Mouse (Mus musculus) thymus, postnatal 0 days (tissue): Measurements from ENCODE around the gene Adra1b. TPM values are rescaled to one million over a fixed set of nuclear protein-coding genes. Genes with fewer than 3 reads are reported as not detected.

Experiments
- DNase-seq: peaks from one replicate; pipeline ENCODE4 v3.0.0-alpha.2; 2015; ENCODE audit warnings: low spot score
- polyA plus RNA-seq: library from polyadenylated mRNA; unstranded; fragments of >200 nt; fragmentation: Nextera tagmentation; extraction: Ambion mirVana; gene quantifications from 2 replicates; pipeline ENCODE4 v1.2.1, GENCODE M21; 2015

The Adra1b gene
- 0.36 and 0.37 TPM in 2 replicates for polyA plus RNA-seq

DNA sequence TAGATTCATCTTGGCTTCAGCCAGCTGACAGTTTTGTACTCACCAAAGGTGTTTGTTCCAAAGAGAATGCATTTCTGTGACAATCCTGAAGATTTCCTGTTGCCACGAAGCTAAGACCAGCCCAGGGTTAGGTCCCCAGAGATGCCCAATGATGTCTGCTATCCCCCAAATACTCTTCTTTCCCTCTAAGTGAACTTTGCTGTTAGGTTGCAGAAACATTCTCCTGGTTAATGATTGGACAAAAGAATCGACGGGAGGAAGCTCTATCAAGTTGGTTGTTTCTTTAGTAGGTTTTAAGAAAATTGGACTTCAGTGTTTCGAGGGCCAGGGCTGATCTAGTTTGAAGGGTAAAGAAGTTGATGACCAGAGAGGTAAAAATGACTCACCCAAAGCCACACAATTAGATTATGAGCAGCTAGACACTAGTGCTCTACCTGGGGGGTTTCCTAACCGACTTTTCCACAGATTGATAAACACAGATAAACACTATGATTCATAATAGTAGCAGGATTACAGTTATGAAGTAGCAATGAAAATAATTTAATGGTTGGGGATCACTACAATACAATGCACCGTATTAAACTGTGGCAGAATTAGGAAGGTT, at the start of gene Adra1b:
Gene Adra1b (minus strand): TSS at position 160 of the 604 bp plus-strand sequence.
- no peak for DNase-seq

DNA sequence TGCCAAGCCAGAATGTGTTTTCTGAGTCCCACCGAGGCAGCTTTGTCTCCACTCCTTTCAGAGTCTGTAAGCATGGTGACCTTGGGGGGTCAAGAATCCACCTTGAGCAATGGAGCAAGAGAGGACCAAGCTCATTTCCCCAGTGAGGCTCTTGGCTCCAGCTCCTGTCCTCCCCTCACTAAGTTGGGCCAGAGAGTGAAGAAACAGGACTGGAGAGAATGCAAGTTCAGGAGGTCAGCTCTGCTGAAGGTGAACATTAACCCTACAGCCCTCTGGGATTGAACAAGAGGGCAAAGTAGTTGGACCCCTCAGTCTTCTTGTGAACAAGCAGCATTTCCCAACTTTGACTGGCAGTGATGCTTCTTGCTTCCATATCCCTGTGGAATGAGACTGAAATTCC, 49.3 kb upstream of the Adra1b start:
- DNase-seq: no peak

DNA sequence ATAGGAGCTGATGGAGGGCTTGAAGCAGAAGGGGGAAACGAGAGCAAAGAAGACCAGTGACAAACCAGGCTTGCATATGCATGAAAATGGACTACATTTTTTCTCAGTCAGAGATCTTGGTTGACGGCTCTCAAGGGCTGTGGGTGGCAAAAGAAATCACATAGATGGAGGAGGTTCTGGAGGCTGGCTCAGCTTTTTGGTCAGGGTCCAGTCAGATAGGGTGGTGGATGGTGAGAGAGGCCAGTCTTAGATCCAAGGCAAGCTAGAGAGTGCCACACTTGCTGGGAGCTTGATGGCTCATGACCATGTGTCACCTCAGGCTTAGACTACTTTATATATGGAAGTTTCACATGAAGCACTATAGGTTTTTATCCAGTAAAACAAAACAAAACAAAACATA, 42.8 kb upstream of the Adra1b start:
- no peak for DNase-seq

DNA sequence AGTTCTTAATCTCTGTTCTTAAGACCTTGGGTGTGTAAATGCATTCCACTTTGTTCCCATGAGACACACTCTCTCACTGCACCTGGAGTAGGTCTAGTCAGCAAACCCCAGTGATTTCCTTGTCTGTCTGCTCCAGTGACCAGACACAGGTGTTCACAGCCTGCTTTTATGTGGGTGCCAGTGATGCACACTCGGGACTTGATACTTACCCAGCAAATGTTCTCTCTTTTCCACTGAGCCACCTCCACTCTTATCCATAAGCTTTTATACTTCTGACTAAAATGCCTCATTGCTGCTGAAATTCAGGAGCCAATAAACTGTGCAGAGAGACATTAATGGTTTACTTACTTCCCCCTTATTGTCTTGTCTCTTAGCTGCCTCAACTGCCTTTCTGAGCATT, 42.2 kb upstream of the Adra1b start:
- no peak for DNase-seq

DNA sequence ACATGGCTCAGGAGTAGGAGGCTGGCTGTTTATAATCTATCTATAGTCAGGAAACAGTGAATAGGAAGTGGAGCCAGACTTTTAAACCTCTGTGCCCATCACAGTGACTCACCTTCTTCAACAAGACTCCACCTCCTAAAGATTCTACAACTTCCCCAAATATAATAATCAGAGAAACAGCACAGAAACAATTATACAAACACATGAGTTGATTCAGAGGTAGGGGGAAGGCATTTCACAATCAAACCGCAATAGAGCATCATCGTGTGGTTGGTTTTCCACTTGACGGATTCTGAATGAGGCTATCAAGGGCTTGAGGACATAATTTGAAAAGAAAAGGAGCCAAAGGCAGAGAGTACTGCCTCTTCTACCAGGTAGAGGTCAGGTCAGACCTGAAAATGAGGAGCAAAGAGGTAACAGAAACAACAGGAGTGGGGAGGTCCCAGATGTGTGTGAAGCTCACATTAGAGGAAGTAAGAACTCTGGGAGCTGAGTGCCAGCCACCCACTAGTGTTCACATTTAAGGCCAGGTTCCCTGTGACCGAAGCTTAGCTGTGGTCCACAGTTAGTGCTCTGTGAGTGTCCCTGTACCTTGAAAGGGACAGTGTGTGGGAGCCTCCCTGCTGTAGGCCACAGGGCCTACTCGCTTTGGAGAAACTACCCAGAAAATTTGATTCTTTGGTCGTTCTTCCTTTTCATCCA, 39.6 kb upstream of the Adra1b start:
- no peak for DNase-seq

DNA sequence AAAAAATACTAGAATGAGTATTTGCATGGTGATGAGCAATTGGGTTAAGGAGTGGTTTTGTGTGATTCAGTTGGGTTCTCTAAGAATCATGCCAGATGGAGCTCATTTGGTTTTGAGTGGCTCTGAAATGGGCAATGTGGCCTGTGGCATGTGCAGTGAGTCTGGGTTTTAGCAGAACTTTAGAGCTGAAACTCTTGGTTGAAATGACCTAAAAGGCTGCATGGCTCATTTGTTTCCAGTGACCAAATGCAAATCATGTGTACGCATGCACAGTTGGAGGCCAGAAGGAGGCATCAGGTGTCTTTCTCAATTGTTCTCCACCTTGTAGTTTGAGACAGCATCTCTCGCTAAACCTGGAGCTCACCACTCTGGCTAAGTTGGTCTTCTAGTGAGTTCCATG, 35.0 kb upstream of the Adra1b start:
- no peak for DNase-seq

DNA sequence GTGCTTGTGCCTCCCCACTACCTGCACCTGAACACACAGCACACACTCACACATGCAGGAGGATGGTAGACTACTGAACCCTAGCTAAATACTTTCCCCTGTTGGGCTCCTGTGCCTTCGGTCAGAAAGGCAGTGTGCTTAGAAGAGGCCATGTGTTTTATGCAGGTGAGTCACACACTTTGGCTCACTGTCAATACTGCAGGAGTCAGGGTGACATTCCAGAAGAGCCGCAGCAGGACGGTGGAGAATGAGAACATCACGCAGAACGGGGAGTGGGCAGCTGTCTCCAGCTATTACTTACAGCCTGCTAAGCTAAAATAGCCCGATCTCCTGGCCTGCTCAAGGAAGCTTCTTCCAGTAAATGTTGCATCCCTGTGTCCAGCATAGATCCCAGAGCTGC, 32.5 kb upstream of the Adra1b start:
- no peak for DNase-seq

DNA sequence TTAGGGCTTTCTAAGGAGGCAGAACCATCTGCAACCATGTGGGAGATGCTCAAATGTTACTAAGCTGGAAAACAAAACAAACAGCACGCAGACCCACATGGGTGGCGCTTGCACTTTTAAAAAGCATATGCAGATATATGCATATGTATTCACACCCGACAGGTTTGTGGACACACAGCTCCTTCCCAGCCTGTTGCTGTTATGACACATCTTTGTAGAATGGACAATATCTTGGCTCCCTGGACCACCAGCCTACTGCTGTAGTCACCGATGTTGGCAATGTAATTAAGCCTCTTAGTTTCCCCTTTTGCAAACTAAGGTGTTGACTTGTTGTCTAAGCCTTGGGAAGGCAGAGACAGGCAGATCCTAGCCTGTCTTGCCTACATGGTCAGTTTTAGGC, 32.0 kb upstream of the Adra1b start:
- DNase-seq: no peak

DNA sequence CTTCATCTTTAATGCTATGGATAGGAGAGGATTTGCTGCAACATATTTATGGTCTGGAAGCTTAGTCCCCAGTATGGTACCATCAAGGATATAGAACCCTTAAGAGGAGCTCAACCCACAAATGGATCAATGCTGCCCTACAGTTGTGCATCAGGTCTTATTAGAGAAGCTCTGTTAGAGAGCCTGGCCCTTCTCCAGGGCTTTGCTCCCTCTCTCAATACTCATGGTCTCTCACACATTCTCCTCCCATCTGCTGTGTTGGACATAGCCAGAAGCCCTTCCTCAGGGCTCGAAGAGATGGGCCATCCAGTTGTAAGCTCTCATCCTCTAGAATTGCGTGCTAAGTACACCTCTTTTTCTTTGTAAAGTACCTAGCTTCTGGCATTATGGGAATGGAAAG, 29.2 kb upstream of the Adra1b start:
- DNase-seq: no peak

DNA sequence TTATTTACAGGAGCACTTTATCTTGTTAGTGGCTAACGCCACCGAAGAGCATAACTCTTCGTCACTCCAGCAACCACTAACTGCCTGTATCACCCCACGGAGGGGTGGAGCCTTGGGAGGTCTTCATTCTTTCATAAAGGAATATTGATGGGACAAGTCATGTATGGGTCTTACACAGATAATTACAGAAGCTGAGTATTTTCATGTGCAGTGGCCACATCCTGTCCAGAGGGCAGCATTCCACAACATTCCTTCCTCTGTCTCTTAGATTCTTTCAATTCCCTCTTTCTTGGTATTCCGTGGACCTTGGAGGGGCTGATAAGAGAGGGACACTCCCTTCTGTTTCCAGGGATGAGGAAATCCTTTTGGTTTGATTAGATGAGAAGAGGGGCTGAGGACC, 28.7 kb upstream of the Adra1b start:
- DNase-seq: no peak

DNA sequence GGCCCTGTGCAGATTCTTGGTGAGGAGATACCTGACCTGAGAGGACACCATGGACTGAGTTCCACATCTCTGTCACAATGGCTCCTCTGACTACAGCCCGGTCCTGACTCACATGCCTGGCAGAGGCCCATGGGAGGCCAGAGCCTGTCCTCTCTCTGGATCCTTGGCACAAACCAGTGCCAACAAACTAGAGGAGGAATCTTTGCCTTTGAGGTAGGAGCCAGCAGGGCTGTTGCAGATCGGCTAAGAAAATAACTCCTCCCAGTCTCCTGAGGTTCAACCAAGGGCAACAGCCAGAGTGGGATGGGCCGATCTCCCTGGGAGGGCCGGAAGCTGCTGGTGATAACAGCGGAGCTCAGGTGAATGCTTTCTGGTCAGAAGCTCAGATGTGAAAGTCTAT, 28.2 kb upstream of the Adra1b start:
- DNase-seq: no peak

DNA sequence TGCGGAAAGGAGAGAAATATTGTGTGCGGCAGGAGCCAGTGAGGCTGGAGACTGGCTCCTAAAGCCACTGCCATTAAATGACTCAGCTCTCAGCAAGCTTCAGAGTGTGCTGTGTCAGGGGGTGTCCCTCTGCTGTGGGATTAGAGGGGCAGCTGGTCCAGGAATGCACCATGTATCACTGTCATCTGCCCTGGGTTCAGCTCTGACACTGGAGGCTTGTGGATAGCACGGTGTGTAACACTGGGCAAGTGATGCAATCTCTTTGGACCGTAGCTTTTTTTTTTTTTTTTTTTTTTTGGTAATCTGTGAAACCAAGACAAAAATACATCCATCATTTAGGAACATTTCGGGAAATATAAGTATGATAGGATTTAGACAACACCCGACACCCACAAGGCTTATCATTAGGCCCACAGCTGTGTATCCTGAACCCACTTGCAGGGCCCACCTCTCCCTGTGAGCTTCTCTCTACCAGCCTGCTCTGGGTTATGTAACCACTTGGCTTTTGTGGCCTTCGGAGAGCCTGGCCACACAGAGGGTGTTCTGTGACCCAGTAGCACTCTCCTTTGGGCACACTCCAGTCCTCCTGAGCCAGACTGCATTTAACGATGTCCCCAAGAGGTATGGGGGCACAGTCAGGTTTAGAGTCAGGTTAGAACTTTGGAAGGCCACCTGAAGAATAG, 26.3 kb upstream of the Adra1b start:
- DNase-seq: no peak

DNA sequence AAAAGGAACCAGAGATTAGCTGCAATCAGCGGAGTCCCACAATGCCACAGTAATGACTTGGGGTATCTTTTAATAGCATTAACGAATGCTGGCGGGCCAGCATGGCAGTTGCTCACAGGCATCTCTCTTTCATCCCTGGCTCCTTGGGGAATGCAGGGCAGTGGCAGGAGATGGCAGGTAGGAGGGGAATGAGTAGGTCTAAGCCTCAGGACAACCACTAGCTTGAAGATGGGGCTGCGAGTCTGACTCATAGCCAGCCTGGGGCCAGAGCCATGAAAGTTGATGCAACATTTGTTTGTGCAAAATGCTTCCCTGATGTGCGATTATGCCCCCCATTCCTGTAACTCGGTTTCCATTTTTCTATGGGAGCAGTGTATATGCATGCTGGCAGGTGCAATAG, 25.2 kb upstream of the Adra1b start:
- no peak for DNase-seq

DNA sequence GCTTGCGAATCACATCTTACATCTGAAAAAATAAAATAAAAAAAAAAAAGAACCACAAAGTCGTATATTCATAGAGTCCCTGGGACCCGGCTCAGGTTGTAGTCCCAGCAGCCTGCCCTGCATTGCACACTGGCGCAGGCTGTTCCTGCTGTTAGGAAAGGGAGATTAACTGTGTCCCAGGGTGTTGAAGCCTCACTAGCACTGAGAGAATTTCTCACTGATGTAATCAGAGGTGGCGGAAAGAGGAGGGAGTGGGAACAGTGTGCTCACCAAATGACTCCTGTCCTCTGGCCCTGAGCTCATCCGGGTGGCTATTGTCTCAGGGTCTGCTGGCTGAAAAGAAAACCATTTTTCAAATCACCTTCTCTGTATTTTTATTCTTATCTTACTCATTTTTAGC, 24.6 kb upstream of the Adra1b start:
- no peak for DNase-seq

DNA sequence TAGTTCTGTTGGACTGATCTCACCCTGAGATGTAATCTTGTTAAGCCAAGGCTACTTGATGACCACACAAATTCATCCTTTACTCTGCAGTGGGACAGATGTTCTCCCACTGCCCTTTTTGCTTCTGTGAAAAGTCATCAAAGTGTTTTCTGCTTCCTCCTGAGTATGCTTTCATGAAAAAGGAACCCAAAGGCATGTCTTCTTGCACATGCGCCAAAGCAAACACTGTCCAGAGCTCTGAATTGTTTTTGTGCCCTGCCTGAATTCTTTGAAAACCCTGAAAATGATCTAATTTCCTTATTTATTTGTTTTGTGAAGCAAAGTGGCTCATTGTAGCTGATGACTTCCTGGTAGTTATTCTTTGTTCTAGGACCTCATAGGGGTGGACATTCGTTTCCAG, 20.7 kb upstream of the Adra1b start:
- no peak for DNase-seq

DNA sequence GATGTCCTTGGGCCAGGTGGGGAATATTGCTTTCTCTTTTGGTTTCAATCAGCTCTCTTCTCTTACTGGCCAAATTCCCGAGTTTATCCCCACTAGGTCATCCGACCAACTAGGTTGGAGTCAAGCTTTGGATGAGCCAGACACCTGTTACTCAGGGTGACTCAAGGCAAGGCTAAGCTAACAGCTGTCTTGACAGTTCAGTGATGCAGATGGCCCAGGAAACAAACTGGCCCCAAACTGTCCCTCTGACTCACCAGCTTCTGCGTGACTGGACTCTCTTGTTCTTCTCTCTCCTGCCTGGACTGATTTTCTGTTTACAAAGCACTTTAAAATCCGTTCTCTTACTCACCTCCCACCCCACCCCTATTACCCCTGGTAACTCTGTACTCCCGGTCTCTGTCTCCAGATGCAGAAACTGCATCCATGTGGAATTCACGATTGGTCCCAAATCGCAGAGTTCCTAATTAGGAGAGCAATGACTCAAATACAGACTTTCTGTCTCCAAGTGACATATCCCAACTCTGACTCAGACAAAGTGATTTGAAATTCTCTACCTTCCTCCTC, 18.6 kb upstream of the Adra1b start:
- DNase-seq: no peak

DNA sequence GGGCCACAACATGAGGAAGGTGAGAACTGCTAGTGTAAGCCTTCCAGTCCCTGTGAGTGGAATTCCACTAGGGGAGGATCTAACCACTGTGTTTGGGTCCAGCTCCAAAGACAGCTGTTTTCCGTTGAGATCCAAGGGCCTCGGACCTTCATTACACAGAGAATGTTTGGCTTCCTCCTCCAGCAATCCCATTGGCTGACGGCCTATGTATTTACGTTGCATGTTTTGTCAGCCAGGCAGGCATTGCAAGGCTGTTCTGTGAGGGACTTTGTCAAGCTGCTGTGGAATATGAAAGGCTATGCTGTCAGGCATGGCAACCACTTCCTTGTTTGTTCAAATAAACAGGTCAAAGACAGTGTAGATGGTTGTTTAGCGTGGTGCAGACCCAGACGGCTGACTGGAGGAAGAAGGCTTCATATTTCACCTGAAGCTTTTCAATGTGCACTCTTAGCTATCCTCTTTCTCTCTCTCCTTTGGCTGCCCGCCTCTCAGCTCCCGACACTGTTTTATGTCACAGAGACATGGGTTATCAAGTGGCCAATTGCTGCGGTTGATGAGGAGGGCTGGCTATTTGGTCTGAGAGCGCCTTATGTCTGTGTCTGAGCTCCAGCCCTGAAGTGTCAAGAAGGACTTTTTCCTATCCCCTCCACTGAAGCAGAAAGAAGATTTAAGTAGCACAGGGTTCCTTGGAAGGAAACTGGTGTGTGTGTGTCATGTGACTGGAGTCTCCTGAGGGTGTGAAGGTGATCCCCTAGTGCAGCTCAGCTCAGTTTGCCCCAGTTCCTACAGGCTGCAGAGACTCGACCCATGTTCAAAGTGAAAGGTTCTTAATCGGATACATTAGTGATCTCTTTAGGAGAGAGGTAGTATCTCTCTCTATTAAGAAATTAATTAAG, 13.8 kb upstream of the Adra1b start:
- DNase-seq: no peak

DNA sequence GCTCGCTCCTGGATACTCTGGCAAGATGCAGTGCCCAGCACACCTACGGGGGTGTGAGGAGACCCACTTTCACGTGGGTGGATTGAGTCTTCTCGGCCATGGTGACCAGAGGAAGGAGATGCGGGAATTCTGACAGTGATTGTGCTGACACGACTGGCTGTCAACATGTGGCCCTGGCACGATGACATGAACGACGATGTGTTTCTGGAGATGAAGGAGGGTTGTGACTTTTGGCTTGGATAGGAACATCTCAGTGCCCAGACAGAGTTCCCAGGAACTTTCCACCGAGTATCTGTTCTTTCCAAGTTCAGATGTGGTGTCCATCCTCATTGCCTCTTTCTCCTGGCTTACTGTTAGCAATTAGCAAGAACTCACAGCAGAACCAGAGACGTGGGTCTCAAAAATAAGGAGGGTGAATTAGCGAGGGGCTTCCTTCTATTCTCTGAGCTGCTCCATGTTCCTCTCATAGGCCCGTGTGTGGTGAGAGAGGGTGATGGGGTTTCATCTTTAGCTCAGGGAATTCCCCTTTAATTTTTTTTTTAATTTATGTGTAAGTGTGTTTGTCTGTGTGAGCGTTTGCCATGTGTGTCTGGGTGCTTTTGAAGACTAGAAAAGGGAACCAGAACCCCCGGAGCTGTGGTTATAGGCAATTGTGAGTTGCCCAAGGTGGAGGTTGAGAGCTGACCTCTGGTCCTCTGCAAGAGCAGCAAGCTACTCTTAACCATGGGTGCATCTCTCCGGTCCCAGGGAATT, 11.3 kb upstream of the Adra1b start:
- DNase-seq: no peak

DNA sequence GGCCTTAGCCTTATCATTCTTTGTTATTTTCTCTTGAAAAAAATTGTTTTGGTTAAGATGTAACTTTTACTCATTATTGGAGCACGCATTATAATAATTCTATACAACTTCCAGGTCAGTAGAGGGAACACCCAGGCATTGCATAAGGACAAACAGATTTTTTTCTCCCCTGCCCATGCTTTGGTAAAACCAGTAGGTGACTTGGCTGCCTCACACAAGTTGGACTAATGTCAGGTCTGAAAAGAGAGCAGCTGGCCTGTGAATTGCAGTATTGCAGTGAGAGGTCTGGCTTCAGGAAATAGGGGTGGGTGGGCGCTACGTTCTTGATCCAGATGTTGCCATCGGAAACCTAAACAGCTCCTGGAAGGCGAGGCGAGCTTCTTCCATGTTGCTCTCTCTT, 10.6 kb upstream of the Adra1b start:
- no peak for DNase-seq

DNA sequence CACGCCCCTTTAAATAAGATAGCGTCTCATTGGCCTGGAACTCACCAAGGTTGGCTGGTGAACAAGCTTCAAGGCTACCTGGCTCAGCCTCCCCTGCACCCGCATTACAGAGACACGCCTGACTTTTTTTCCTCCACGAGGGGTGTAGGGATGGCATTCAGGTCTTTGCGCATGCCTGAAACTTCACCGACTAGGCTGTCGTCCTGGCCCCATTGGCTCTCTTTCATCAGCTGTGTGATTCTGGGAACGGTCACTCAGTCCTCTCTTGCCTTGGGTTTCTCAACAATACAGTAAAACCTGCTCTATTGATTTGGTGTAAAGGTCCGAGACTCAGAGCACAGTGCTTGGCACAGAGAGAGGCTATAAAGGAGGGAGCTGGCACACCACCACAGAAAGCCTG, 2.3 kb upstream of the Adra1b start:
- DNase-seq: no peak

DNA sequence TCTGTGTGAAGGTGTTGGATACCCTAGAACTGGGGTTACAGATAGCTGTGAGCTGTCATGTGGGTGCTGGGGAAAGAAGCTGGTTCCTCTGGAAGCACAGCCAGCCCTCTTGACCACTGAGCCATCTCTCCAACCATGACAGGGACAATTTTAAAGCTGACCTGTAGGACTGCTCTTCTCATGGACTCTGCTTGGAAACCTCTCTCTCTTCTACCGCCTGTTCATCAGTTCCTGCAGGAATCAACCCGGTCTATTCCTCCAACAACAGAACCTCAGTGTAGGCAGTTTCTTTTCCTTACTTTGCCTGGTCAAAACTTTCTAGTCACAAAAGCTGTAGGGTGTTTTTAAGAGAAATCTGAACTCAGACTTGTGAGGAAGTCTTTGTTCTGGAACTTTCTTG, 1.3 kb downstream of the Adra1b start:
- no peak for DNase-seq
